Mouse (Mus musculus) E14TG2a.4 (cell line): ENCODE results near the gene Auts2.

Experiments
- H3K27me3 ChIP-seq: 2 replicates; pipeline ENCODE4 v1.6.1; 2014; ENCODE audit warnings: low read length, control low read depth; ENCODE audit not compliant: insufficient read depth
- H3K36me3 ChIP-seq: 2 replicates; pipeline ENCODE4 v1.6.1; 2014; ENCODE audit warnings: low read length, control low read depth; ENCODE audit not compliant: insufficient read depth
- H3K4me1 ChIP-seq: replicated peaks from 2 replicates; pipeline ENCODE4 v1.6.1; 2014; ENCODE audit warnings: low read depth, low read length, control low read depth
- H3K4me3 ChIP-seq: replicated peaks from 2 replicates; pipeline ENCODE4 v1.5.1; 2014; ENCODE audit warnings: mild to moderate bottlenecking, low read length
- H3K9me3 ChIP-seq: 2 replicates; pipeline ENCODE4 v1.6.1; 2014; ENCODE audit warnings: low read length, control low read depth
- CTCF ChIP-seq: conservative IDR thresholded peaks from 2 replicates; pipeline ENCODE4 v1.5.1; 2014; ENCODE audit warnings: low read length
- NANOG ChIP-seq: IDR thresholded peaks from 2 replicates; pipeline ENCODE4 v1.6.1; 2014; ENCODE audit warnings: borderline replicate concordance, low read length, mixed read lengths
- POU5F1 ChIP-seq: IDR thresholded peaks from 2 replicates; pipeline ENCODE4 v1.6.1; 2014; ENCODE audit warnings: low read length, borderline replicate concordance

The Auts2 gene

GRCm38 (mm10) chr5:132270074-132270473 is 273.1 kb downstream of the Auts2 start:
- no peaks in the 10 kb centered on the region for H3K4me1 ChIP-seq
- no peaks in the 10 kb centered on the region for H3K27me3 ChIP-seq
- H3K36me3 ChIP-seq, result no peaks in the 10 kb centered on the region
- H3K4me3 ChIP-seq, result no peak overlapping the region
- TF ChIP-seq POU5F1, result no peak
- no peak for TF ChIP-seq CTCF
- TF ChIP-seq NANOG, result no peak
- H3K9me3 ChIP-seq, result no peaks in the 10 kb centered on the region

GRCm38 (mm10) chr5:132268351-132268967 is 274.7 kb downstream of the Auts2 start:
- Histone ChIP-seq H3K4me1 (no peaks in the 10 kb centered on the region), H3K4me3 (no peak overlapping the region), H3K27me3 (no peaks in the 10 kb centered on the region), H3K36me3 (no peaks in the 10 kb centered on the region), H3K9me3 (no peaks in the 10 kb centered on the region)
- TF ChIP-seq POU5F1 (no peak), CTCF (no peak), NANOG (no peak)

GRCm38 (mm10) chr5:132265015-132265414 is 278.1 kb downstream of the Auts2 start:
- TF ChIP-seq CTCF (no peak), NANOG (no peak), POU5F1 (no peak)
- no peaks in the 10 kb centered on the region for H3K27me3 ChIP-seq

GRCm38 (mm10) chr5:132261750-132262149 is 281.4 kb downstream of the Auts2 start:
- Histone ChIP-seq H3K4me1 (no peaks in the 10 kb centered on the region), H3K9me3 (no peaks in the 10 kb centered on the region)

More at GRCm38 (mm10) chr5:132265015-132265414, 278.1 kb downstream of the Auts2 start:
- Histone ChIP-seq H3K36me3 (no peaks in the 10 kb centered on the region), H3K4me1 (no peaks in the 10 kb centered on the region), H3K4me3 (no peak overlapping the region), H3K9me3 (no peaks in the 10 kb centered on the region)

GRCm38 (mm10) chr5:132258882-132259281 is 284.3 kb downstream of the Auts2 start:
- H3K4me1 ChIP-seq, result no peaks in the 10 kb centered on the region
- no peaks in the 10 kb centered on the region for H3K9me3 ChIP-seq
- TF ChIP-seq CTCF (no peak), NANOG (no peak), POU5F1 (no peak)
- H3K36me3 ChIP-seq, result no peaks in the 10 kb centered on the region
- H3K4me3 ChIP-seq, result no peak overlapping the region
- no peaks in the 10 kb centered on the region for H3K27me3 ChIP-seq

More at GRCm38 (mm10) chr5:132261750-132262149, 281.4 kb downstream of the Auts2 start:
- no peak overlapping the region for H3K4me3 ChIP-seq
- H3K36me3 ChIP-seq, result no peaks in the 10 kb centered on the region
- no peak for TF ChIP-seq CTCF
- no peak for TF ChIP-seq NANOG
- TF ChIP-seq POU5F1, result no peak
- no peaks in the 10 kb centered on the region for H3K27me3 ChIP-seq

- H3K4me3 ChIP-seq, result no peak overlapping the region
- no peaks in the 10 kb centered on the region for H3K27me3 ChIP-seq
- no peaks in the 10 kb centered on the region for H3K9me3 ChIP-seq
- H3K4me1 ChIP-seq, result no peaks in the 10 kb centered on the region
- H3K36me3 ChIP-seq, result no peaks in the 10 kb centered on the region
- TF ChIP-seq POU5F1 (no peak), NANOG (no peak), CTCF (no peak)
These were observed 287.6 kb downstream of the Auts2 start for GRCm38 (mm10) chr5:132255579-132255978.

- no peaks in the 10 kb centered on the region for H3K4me1 ChIP-seq
- H3K9me3 ChIP-seq, result no peaks in the 10 kb centered on the region
- no peak for TF ChIP-seq CTCF
- no peak for TF ChIP-seq NANOG
- no peak for TF ChIP-seq POU5F1
- H3K27me3 ChIP-seq, result no peaks in the 10 kb centered on the region
- no peak overlapping the region for H3K4me3 ChIP-seq
- H3K36me3 ChIP-seq, result no peaks in the 10 kb centered on the region
These were observed 293.6 kb downstream of the Auts2 start for GRCm38 (mm10) chr5:132249523-132249922.

- TF ChIP-seq CTCF, result no peak
- TF ChIP-seq NANOG, result no peak
- no peak for TF ChIP-seq POU5F1
- H3K27me3 ChIP-seq, result no peaks in the 10 kb centered on the region
- H3K4me1 ChIP-seq, result no peaks in the 10 kb centered on the region
- H3K36me3 ChIP-seq, result no peaks in the 10 kb centered on the region
- no peak overlapping the region for H3K4me3 ChIP-seq
- H3K9me3 ChIP-seq, result no peaks in the 10 kb centered on the region
These were observed 295.1 kb downstream of the Auts2 start for GRCm38 (mm10) chr5:132248069-132248468.

GRCm38 (mm10) chr5:132235460-132235859 is 307.7 kb downstream of the Auts2 start:
- Histone ChIP-seq H3K27me3 (no peaks in the 10 kb centered on the region), H3K4me3 (no peak overlapping the region), H3K9me3 (no peaks in the 10 kb centered on the region), H3K36me3 (no peaks in the 10 kb centered on the region), H3K4me1 (no peaks in the 10 kb centered on the region)
- TF ChIP-seq NANOG (no peak), CTCF (no peak), POU5F1 (no peak)
